Mouse (Mus musculus) stomach, postnatal 0 days (tissue): ENCODE data around the gene Tlr8.

ENCODE experiments used
- CTCF ChIP-seq: IDR thresholded peaks from 2 replicates; pipeline ENCODE4 v1.5.1; 2016; ENCODE audit warnings: antibody characterized with exemption, low read depth, mild to moderate bottlenecking, moderate library complexity
- EP300 ChIP-seq: optimal IDR thresholded peaks from 2 replicates; pipeline ENCODE3; 2016; ENCODE audit warnings: antibody characterized with exemption

- TF ChIP-seq CTCF (peak; percentile 77), EP300 (no peak)
Measured at GRCm38 (mm10) chrX:167212707-167213106, 51.4 kb downstream of the Tlr8 start.
